Comparison of ENCODE assay signal across 15 mouse cellular contexts in genomic region chr11:75894791-75895420, GRCm38 (mm10). TPM values are rescaled to one million over a fixed set of nuclear protein-coding genes. Genes with fewer than 3 reads are reported as not detected.
DNase-seq lines count a peak whose midpoint lies in the region; ATAC-seq lines count a peak whose summit lies in the region.
"Had no signal": no experiment of that assay in that cellular context is flagged by ENCODE, and none has a peak within 500 bp of the region (broad histone marks: within the 10 kb centered on the region; RNA-seq: fewer than 3 reads in every experiment).

No protein-coding gene starts in this region.

- WGBS in intestine, embryonic 15.5 days, result 65% methylated on average over 12 of the region's 12 CpGs
- WGBS in intestine, embryonic 16.5 days, result 73% methylated on average over 12 of the region's 12 CpGs
- 59% methylated on average over 12 of the region's 12 CpGs for WGBS in neural tube, embryonic 13.5 days
- 65% methylated on average over 12 of the region's 12 CpGs for WGBS in neural tube, embryonic 15.5 days
- WGBS in hindbrain, embryonic 12.5 days, result 60% methylated on average over 12 of the region's 12 CpGs

- H3K4me2 ChIP-seq in intestine, embryonic 15.5 days (replicated peaks), result no peak overlapping the region
- H3K4me2 ChIP-seq in intestine, embryonic 16.5 days (ENCODE audit: low read depth, low read length), result no peak overlapping the region
- no peak overlapping the region for H3K4me2 ChIP-seq in neural tube, embryonic 13.5 days
- no peak overlapping the region for H3K4me2 ChIP-seq in neural tube, embryonic 15.5 days
- H3K4me2 ChIP-seq in hindbrain, embryonic 12.5 days (replicated peaks), result no peak overlapping the region
- H3K4me2 ChIP-seq: heart, embryonic 13.5 days; liver, embryonic 12.5 days had no signal

- peaks cover 7% of the 10 kb centered on the region; the same call in 1 of the 2 replicates for H3K4me1 ChIP-seq in intestine, embryonic 15.5 days (replicated peaks)
- H3K4me1 ChIP-seq in intestine, embryonic 16.5 days (ENCODE audit: control insufficient read depth, insufficient read depth, low read length), result no peaks in the 10 kb centered on the region
- H3K4me1 ChIP-seq in neural tube, embryonic 13.5 days (replicated peaks), result peaks cover 24% of the 10 kb centered on the region
- peaks cover 17% of the 10 kb centered on the region for H3K4me1 ChIP-seq in neural tube, embryonic 15.5 days
- peaks cover 25% of the 10 kb centered on the region for H3K4me1 ChIP-seq in hindbrain, embryonic 12.5 days
- H3K4me1 ChIP-seq: liver, embryonic 12.5 days had no signal

- no peak for DNase-seq in heart, adult 18-20 months
- no peak for DNase-seq in right cerebral cortex, postnatal 4 days
- DNase-seq: gastrocnemius, postnatal 14 days; layer of hippocampus, adult 9-11 months; right cerebral cortex, adult 18-20 months had no signal

- no peak overlapping the region for H3K4me3 ChIP-seq in intestine, embryonic 15.5 days (replicated peaks)
- no peak overlapping the region for H3K4me3 ChIP-seq in intestine, embryonic 16.5 days (ENCODE audit: low read length)
- no peak overlapping the region for H3K4me3 ChIP-seq in neural tube, embryonic 13.5 days
- no peak overlapping the region for H3K4me3 ChIP-seq in neural tube, embryonic 15.5 days (replicated peaks)
- no peak overlapping the region for H3K4me3 ChIP-seq in hindbrain, embryonic 12.5 days
- H3K4me3 ChIP-seq: heart, embryonic 13.5 days; liver, embryonic 12.5 days; megakaryocyte, embryonic 14.5 days had no signal

- ATAC-seq in intestine, embryonic 15.5 days, result peak; percentile 44; the same call in 1 of the 2 replicates
- no peak for ATAC-seq in intestine, embryonic 16.5 days
- ATAC-seq in neural tube, embryonic 13.5 days (ENCODE audit: low read depth), result no peak; the same call in 1 of the 2 replicates
- no peak for ATAC-seq in neural tube, embryonic 15.5 days (ENCODE audit: low FRiP score)
- 0 out of 2 replicates have a peak, but pooled peaks have one; percentile 35 for ATAC-seq in hindbrain, embryonic 12.5 days (ENCODE audit: low FRiP score)
- ATAC-seq in megakaryocyte-erythroid progenitor cell, adult 5-6 weeks (replicated peaks; ENCODE audit: low FRiP score, low TSS enrichment, poor library complexity, severe bottlenecking), result 0 out of 2 replicates have a peak, but pooled peaks have one; percentile 32
- ATAC-seq: forebrain, embryonic 16.5 days; liver, embryonic 12.5 days had no signal

- no peaks in the 10 kb centered on the region for H3K9me3 ChIP-seq in intestine, embryonic 15.5 days
- H3K9me3 ChIP-seq in intestine, embryonic 16.5 days (ENCODE audit: control insufficient read depth, low read length), result no peaks in the 10 kb centered on the region
- no peaks in the 10 kb centered on the region for H3K9me3 ChIP-seq in neural tube, embryonic 13.5 days
- no peaks in the 10 kb centered on the region for H3K9me3 ChIP-seq in neural tube, embryonic 15.5 days (replicated peaks)
- H3K9me3 ChIP-seq in hindbrain, embryonic 12.5 days (replicated peaks), result no peaks in the 10 kb centered on the region
- H3K9me3 ChIP-seq: heart, embryonic 13.5 days; liver, embryonic 12.5 days; megakaryocyte, embryonic 14.5 days had no signal

- no peak overlapping the region for H3K9ac ChIP-seq in intestine, embryonic 15.5 days
- H3K9ac ChIP-seq in intestine, embryonic 16.5 days (ENCODE audit: low read depth, low read length), result no peak overlapping the region
- no peak overlapping the region for H3K9ac ChIP-seq in neural tube, embryonic 13.5 days
- no peak overlapping the region for H3K9ac ChIP-seq in neural tube, embryonic 15.5 days (replicated peaks)
- no peak overlapping the region for H3K9ac ChIP-seq in hindbrain, embryonic 12.5 days
- H3K9ac ChIP-seq: heart, embryonic 13.5 days; liver, embryonic 12.5 days had no signal

- H3K27me3 ChIP-seq in intestine, embryonic 15.5 days (replicated peaks), result no peaks in the 10 kb centered on the region
- no peaks in the 10 kb centered on the region for H3K27me3 ChIP-seq in intestine, embryonic 16.5 days (replicated peaks; ENCODE audit: control insufficient read depth, insufficient read depth, low read length)
- H3K27me3 ChIP-seq in neural tube, embryonic 13.5 days, result no peaks in the 10 kb centered on the region
- no peaks in the 10 kb centered on the region for H3K27me3 ChIP-seq in neural tube, embryonic 15.5 days (replicated peaks)
- no peaks in the 10 kb centered on the region for H3K27me3 ChIP-seq in hindbrain, embryonic 12.5 days

- H3K27ac ChIP-seq in intestine, embryonic 15.5 days, result no peak overlapping the region
- H3K27ac ChIP-seq in intestine, embryonic 16.5 days (ENCODE audit: low read length), result no peak overlapping the region
- H3K27ac ChIP-seq in neural tube, embryonic 13.5 days (replicated peaks), result peak overlapping the region; percentile 38; the same call in 1 of the 2 replicates
- H3K27ac ChIP-seq in neural tube, embryonic 15.5 days (replicated peaks), result no peak overlapping the region; the same call in 1 of the 2 replicates
- H3K27ac ChIP-seq in hindbrain, embryonic 12.5 days, result 0 out of 2 replicates have a peak overlapping the region, but pooled peaks have one; percentile 6
- H3K27ac ChIP-seq: heart, embryonic 13.5 days; liver, embryonic 12.5 days had no signal

- no peaks in the 10 kb centered on the region for H3K36me3 ChIP-seq in intestine, embryonic 15.5 days
- H3K36me3 ChIP-seq in intestine, embryonic 16.5 days (ENCODE audit: control insufficient read depth, insufficient read depth, low read length), result no peaks in the 10 kb centered on the region
- H3K36me3 ChIP-seq in neural tube, embryonic 13.5 days, result no peaks in the 10 kb centered on the region
- H3K36me3 ChIP-seq in neural tube, embryonic 15.5 days, result no peaks in the 10 kb centered on the region
- no peaks in the 10 kb centered on the region for H3K36me3 ChIP-seq in hindbrain, embryonic 12.5 days
- H3K36me3 ChIP-seq: heart, embryonic 13.5 days; liver, embryonic 12.5 days had no signal

RNA-seq across cellular contexts. Expression of gene Rph3al, which starts 43.3 kb away (rescaled TPM):
- 18.2 and 19.7 TPM in 2 replicates for polyA plus RNA-seq in intestine, embryonic 15.5 days (2015; fragmentation: Nextera tagmentation; extraction: Ambion mirVana)
- 20.1 and 21.1 TPM in 2 replicates for polyA plus RNA-seq in intestine, embryonic 16.5 days (2015; fragmentation: Nextera tagmentation; extraction: Ambion mirVana)
- 1.7 and 2.3 TPM in 2 replicates for polyA plus RNA-seq in neural tube, embryonic 13.5 days (2015; fragmentation: Nextera tagmentation; extraction: Ambion mirVana)
- 2.3 and 3.1 TPM in 2 replicates for polyA plus RNA-seq in neural tube, embryonic 15.5 days (2015; fragmentation: Nextera tagmentation; extraction: Ambion mirVana)
- 2.6 and 2.9 TPM in 2 replicates for polyA plus RNA-seq in hindbrain, embryonic 12.5 days (2016; fragmentation: Nextera tagmentation; extraction: Ambion mirVana)
- total RNA-seq in megakaryocyte-erythroid progenitor cell, adult 5-6 weeks (2014; fragmentation: Nextera tagmentation), result 7.2 and 8.3 TPM in 2 replicates
- 1.1 and 2.7 TPM in 2 replicates for total RNA-seq in megakaryocyte-erythroid progenitor cell, adult 5-6 weeks (2017)
- total RNA-seq in heart, adult 18-20 months (2021), result 10 to 100 TPM in 1 of 2 experiments, 1 to 10 TPM in 1; 7.4 to 10.0 TPM

Comparison
In these comparisons a context has a peak if more than half of its experiments do, and no peak if none do; other contexts are left out.
1. ATAC-seq: peak in intestine, embryonic 15.5 days (single experiment), hindbrain, embryonic 12.5 days (single experiment) and megakaryocyte-erythroid progenitor cell, adult 5-6 weeks (single experiment); none in intestine, embryonic 16.5 days (single experiment), neural tube, embryonic 13.5 days (single experiment) and neural tube, embryonic 15.5 days (single experiment).
2. H3K27ac ChIP-seq: peak in neural tube, embryonic 13.5 days (single experiment) and hindbrain, embryonic 12.5 days (single experiment); none in intestine, embryonic 15.5 days (single experiment), intestine, embryonic 16.5 days (single experiment) and neural tube, embryonic 15.5 days (single experiment).